Mouse (Mus musculus): ENCODE measurements around the gene Lamtor5. TPM values are rescaled to one million over a fixed set of nuclear protein-coding genes. Genes with fewer than 3 reads are reported as not detected.

Gene Lamtor5
- polyA plus RNA-seq, 1 experiment from 2014 or later, result 215 TPM

GRCm38 (mm10) chr3:107233945-107234344 lies 44.7 kb upstream of the Lamtor5 start:
- no peak for DNase-seq (ENCODE audit: low spot score)
- Histone ChIP-seq H3K9ac (replicated peaks; ENCODE audit: low read depth) (no peak overlapping the region), H3K4me3 (ENCODE audit: low read depth, low read length) (no peak overlapping the region), H3K4me2 (replicated peaks; ENCODE audit: low read depth, low read length) (no peak overlapping the region), H3K27ac (ENCODE audit: low read length) (no peak overlapping the region), H3K36me3 (ENCODE audit: insufficient read depth, low read length) (no peaks in the 10 kb centered on the region), H3K27me3 (replicated peaks; ENCODE audit: insufficient read depth, low read length) (no peaks in the 10 kb centered on the region), H3K4me1 (ENCODE audit: insufficient read depth, low read depth, low read length) (no peaks in the 10 kb centered on the region), H3K9me3 (ENCODE audit: low read length) (no peaks in the 10 kb centered on the region)
- no peak for TF ChIP-seq CTCF (IDR thresholded peaks at IDR 0.05)
- no peak for TF ChIP-seq EP300 (IDR thresholded peaks at IDR 0.05)
- 21% methylated on average over 2 of the region's 2 CpGs for WGBS
- ATAC-seq, result 0 out of 2 replicates have a peak, but pooled peaks have one; percentile 8

- Histone ChIP-seq H3K4me1 (ENCODE audit: insufficient read depth, low read depth, low read length) (no peaks in the 10 kb centered on the region), H3K27ac (ENCODE audit: low read length) (no peak overlapping the region), H3K4me3 (ENCODE audit: low read depth, low read length) (no peak overlapping the region), H3K9ac (replicated peaks; ENCODE audit: low read depth) (no peak overlapping the region), H3K9me3 (ENCODE audit: low read length) (no peaks in the 10 kb centered on the region), H3K27me3 (replicated peaks; ENCODE audit: insufficient read depth, low read length) (no peaks in the 10 kb centered on the region), H3K4me2 (replicated peaks; ENCODE audit: low read depth, low read length) (no peak overlapping the region), H3K36me3 (ENCODE audit: insufficient read depth, low read length) (no peaks in the 10 kb centered on the region)
- TF ChIP-seq EP300 (IDR thresholded peaks at IDR 0.05), result no peak
- TF ChIP-seq CTCF (IDR thresholded peaks at IDR 0.05), result no peak
- ATAC-seq (no peak), DNase-seq (ENCODE audit: low spot score) (no peak)
- 57% methylated on average over 2 of the region's 2 CpGs for WGBS
Observed at GRCm38 (mm10) chr3:107238051-107238450, 40.6 kb upstream of the Lamtor5 start.

- no peak for ATAC-seq
- Histone ChIP-seq H3K27ac (ENCODE audit: low read length) (no peak overlapping the region), H3K4me3 (ENCODE audit: low read depth, low read length) (no peak overlapping the region), H3K9me3 (ENCODE audit: low read length) (no peaks in the 10 kb centered on the region), H3K36me3 (ENCODE audit: insufficient read depth, low read length) (no peaks in the 10 kb centered on the region), H3K4me1 (ENCODE audit: insufficient read depth, low read depth, low read length) (no peaks in the 10 kb centered on the region), H3K4me2 (replicated peaks; ENCODE audit: low read depth, low read length) (no peak overlapping the region), H3K27me3 (replicated peaks; ENCODE audit: insufficient read depth, low read length) (no peaks in the 10 kb centered on the region), H3K9ac (replicated peaks; ENCODE audit: low read depth) (no peak overlapping the region)
- no peak for TF ChIP-seq EP300 (IDR thresholded peaks at IDR 0.05)
- no peak for TF ChIP-seq CTCF (IDR thresholded peaks at IDR 0.05)
- WGBS, result 79% methylated on average over 8 of the region's 8 CpGs
- DNase-seq (ENCODE audit: low spot score), result no peak
Observed at GRCm38 (mm10) chr3:107238471-107238980, 40.1 kb upstream of the Lamtor5 start.

- H3K27ac ChIP-seq (ENCODE audit: low read length), result no peak within 1 kb of the TSS
Observed at GRCm38 (mm10) chr3:107239607-107240006, 39.1 kb upstream of the Lamtor5 start, which contains the start of gene Prok1. Gene Prok1, minus strand, starts transcription at chr3:107239707.

GRCm38 (mm10) chr3:107241389-107242094 lies 37.1 kb upstream of the Lamtor5 start:
- TF ChIP-seq CTCF (IDR thresholded peaks at IDR 0.05) (no peak), EP300 (IDR thresholded peaks at IDR 0.05) (no peak)
- no peak overlapping the region for H3K27ac ChIP-seq (ENCODE audit: low read length)
- DNase-seq (ENCODE audit: low spot score) (peak; percentile 12), ATAC-seq (no peak)
- 51% methylated on average over 14 of the region's 14 CpGs for WGBS
- no peaks in the 10 kb centered on the region for H3K9me3 ChIP-seq (ENCODE audit: low read length)
- H3K4me2 ChIP-seq (replicated peaks; ENCODE audit: low read depth, low read length), result no peak overlapping the region
- no peak overlapping the region for H3K9ac ChIP-seq (replicated peaks; ENCODE audit: low read depth)
- H3K27me3 ChIP-seq (replicated peaks; ENCODE audit: insufficient read depth, low read length), result no peaks in the 10 kb centered on the region
- H3K4me3 ChIP-seq (ENCODE audit: low read depth, low read length), result no peak overlapping the region
- no peaks in the 10 kb centered on the region for H3K36me3 ChIP-seq (ENCODE audit: insufficient read depth, low read length)
- no peaks in the 10 kb centered on the region for H3K4me1 ChIP-seq (ENCODE audit: insufficient read depth, low read depth, low read length)

More at GRCm38 (mm10) chr3:107239607-107240006, 39.1 kb upstream of the Lamtor5 start, which contains the start of gene Prok1:
- TF ChIP-seq CTCF (IDR thresholded peaks at IDR 0.05) (no peak), EP300 (IDR thresholded peaks at IDR 0.05) (no peak)
- Histone ChIP-seq H3K4me1 (ENCODE audit: insufficient read depth, low read depth, low read length) (no peaks in the 10 kb centered on the region), H3K4me3 (ENCODE audit: low read depth, low read length) (no peak within 1 kb of the TSS), H3K27me3 (replicated peaks; ENCODE audit: insufficient read depth, low read length) (no peaks in the 10 kb centered on the region), H3K9me3 (ENCODE audit: low read length) (no peaks in the 10 kb centered on the region), H3K9ac (replicated peaks; ENCODE audit: low read depth) (no peak within 1 kb of the TSS), H3K36me3 (ENCODE audit: insufficient read depth, low read length) (no peaks in the 10 kb centered on the region), H3K4me2 (replicated peaks; ENCODE audit: low read depth, low read length) (no peak within 1 kb of the TSS)
- ATAC-seq (no peak), DNase-seq (ENCODE audit: low spot score) (no peak)
- 86% methylated on average over 9 of the region's 9 CpGs for WGBS

- WGBS, result 80% methylated on average over 6 of the region's 6 CpGs
- ATAC-seq, result no peak
- Histone ChIP-seq H3K27me3 (replicated peaks; ENCODE audit: insufficient read depth, low read length) (no peaks in the 10 kb centered on the region), H3K4me2 (replicated peaks; ENCODE audit: low read depth, low read length) (no peak overlapping the region), H3K4me3 (ENCODE audit: low read depth, low read length) (no peak overlapping the region), H3K9me3 (ENCODE audit: low read length) (no peaks in the 10 kb centered on the region), H3K4me1 (ENCODE audit: insufficient read depth, low read depth, low read length) (no peaks in the 10 kb centered on the region), H3K27ac (ENCODE audit: low read length) (no peak overlapping the region), H3K36me3 (ENCODE audit: insufficient read depth, low read length) (no peaks in the 10 kb centered on the region), H3K9ac (replicated peaks; ENCODE audit: low read depth) (no peak overlapping the region)
- no peak for TF ChIP-seq CTCF (IDR thresholded peaks at IDR 0.05)
- TF ChIP-seq EP300 (IDR thresholded peaks at IDR 0.05), result no peak
- no peak for DNase-seq (ENCODE audit: low spot score)
Observed at GRCm38 (mm10) chr3:107246876-107247275, 31.8 kb upstream of the Lamtor5 start.

Data from lung, postnatal 0 days (tissue).